19 mouse cellular contexts compared by ENCODE assay signal in genomic region chr10:64639061-64639460, GRCm38 (mm10).
"Had no signal": no experiment of that assay in that cellular context is flagged by ENCODE, and none has a peak within 500 bp of the region (broad histone marks: within the 10 kb centered on the region; RNA-seq: fewer than 3 reads in every experiment).

No protein-coding gene starts in this region.

- H3K36me3 ChIP-seq: midbrain, embryonic 10.5 days; midbrain, embryonic 12.5 days; neural tube, embryonic 13.5 days; neural tube, embryonic 15.5 days had no signal

- H3K4me1 ChIP-seq: midbrain, embryonic 12.5 days; neural tube, embryonic 13.5 days had no signal

- H3K27ac ChIP-seq: midbrain, embryonic 10.5 days; midbrain, embryonic 12.5 days; neural tube, embryonic 13.5 days; neural tube, embryonic 15.5 days had no signal

- H3K9ac ChIP-seq: lung, embryonic 14.5 days; midbrain, embryonic 12.5 days; neural tube, embryonic 13.5 days; neural tube, embryonic 15.5 days had no signal

- DNase-seq: lung, adult 18-20 months; lung, embryonic 14.5 days; lung, postnatal 10 days; lung, postnatal 4 days; midbrain, embryonic 14.5 days; retina, postnatal 1 day; right cerebral cortex, adult 18-20 months; right cerebral cortex, postnatal 25 days; right cerebral cortex, postnatal 4 days; spleen, adult 18-20 months; thymus, adult 18-20 months; thymus, postnatal 14 days; thymus, postnatal 36 days had no signal

- H3K4me2 ChIP-seq: lung, embryonic 14.5 days; midbrain, embryonic 12.5 days; neural tube, embryonic 13.5 days; neural tube, embryonic 15.5 days had no signal

- H3K27me3 ChIP-seq: midbrain, embryonic 12.5 days; neural tube, embryonic 13.5 days; neural tube, embryonic 15.5 days had no signal

- ATAC-seq: midbrain, embryonic 16.5 days had no signal

- H3K9me3 ChIP-seq: midbrain, embryonic 10.5 days; midbrain, embryonic 12.5 days; neural tube, embryonic 13.5 days; neural tube, embryonic 15.5 days had no signal

- H3K4me3 ChIP-seq: midbrain, embryonic 10.5 days; midbrain, embryonic 12.5 days; myocyte; neural tube, embryonic 13.5 days; neural tube, embryonic 15.5 days had no signal
